Mouse (Mus musculus) layer of hippocampus, adult 18-20 months (tissue): Measurements from ENCODE around the gene Plcl1. TPM values are rescaled to one million over a fixed set of nuclear protein-coding genes. Genes with fewer than 3 reads are reported as not detected.

Experiments
- DNase-seq, 2 experiments: peaks; one replicate each; pipeline ENCODE4 v3.0.0; 2022; ENCODE audit warnings: low spot score in 2 of 2
- total RNA-seq, 2 experiments: library from RNA; stranded (reverse); gene quantifications; 2 replicates each; pipeline ENCODE4 v1.2.3; 2021

The Plcl1 gene
- total RNA-seq, 2 experiments from 2014 or later: 31.0 to 33.7 TPM

- no peak for DNase-seq
These were observed 199.7 kb downstream of the Plcl1 start for GRCm38 (mm10) chr1:55605450-55605849.

- DNase-seq: no peak
These were observed 200.2 kb downstream of the Plcl1 start for GRCm38 (mm10) chr1:55605956-55606355.

- no peak for DNase-seq
These were observed 200.7 kb downstream of the Plcl1 start for GRCm38 (mm10) chr1:55606405-55606804.

DNA sequence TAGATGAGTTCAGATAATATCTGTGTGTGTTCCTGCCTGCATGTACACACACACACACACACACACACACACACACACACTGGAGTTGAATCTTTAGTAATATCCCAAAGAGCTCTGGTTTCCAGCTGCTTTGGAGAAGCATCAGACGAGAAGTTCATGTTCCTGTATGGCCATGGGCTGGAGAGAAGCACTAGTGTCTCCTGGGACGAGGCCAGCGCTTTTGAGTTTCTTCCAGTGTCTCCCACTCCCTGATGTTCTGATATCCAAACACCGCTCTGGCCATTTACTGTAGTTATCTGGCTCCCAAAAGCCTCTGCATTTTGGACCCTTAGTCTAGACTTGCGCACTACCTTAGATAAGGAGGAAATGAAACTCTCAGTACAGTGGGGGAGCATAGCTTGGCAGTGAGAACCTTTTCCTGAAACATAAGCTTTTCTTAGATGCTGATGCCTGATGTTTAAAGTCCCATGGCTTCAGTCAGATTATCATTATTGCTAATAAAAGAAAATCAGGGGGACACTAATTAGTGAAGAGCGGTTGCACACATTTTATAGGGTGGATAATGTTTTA lies 207.1 kb downstream of the Plcl1 start:
- DNase-seq: no peak

DNA sequence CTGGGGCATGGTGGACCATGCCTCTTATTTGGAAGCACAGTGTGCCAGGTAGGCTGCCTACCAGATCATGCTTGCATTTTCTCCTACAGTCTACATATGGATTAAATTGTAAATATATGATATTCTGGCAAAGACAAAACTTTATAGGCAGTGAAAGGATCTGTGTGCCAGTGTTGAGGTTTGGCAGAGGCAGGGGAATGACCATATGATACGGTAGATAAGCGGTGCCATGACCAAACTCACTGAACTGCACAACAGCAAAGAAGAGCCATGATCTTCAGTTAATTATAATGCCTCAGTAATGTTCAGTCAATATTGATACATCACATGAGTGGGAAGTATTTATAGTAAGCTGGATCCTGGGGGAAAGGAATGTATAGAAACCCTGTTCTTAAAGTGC lies 212.1 kb downstream of the Plcl1 start:
- no peak for DNase-seq

DNA sequence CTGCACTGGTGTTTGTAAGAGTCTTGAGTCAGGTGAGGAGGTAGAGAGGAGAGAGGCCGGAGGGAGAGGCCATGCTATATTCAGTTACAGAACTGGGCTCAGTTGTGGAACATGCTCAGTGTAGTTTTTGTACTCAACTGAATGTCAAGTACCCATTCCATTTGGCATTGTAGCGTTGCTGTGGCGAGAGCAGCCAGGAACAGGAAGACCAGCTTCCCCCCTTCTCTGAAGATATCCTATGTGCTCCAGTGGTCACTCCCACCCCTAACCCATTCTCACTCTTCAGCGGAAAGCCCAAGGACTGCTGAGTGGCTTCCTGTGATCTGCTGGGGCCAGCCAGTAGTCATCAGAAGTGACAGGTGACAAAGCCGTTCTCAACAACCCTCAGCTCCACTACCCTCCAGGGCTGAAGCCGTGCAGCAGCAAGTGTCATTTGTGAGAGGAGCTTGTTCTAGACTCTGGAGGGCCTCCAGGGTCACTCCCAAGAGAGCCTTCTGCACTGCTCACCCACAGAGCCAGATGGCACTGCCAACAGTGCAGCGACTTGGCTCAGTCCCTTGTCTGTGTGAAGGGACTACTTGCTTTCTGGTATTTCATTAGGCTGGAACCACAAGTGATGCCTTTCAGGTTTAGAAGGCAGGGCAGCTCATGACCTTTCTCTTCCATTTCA lies 213.0 kb downstream of the Plcl1 start:
- DNase-seq: peak; percentile 16 to 59

- no peak for DNase-seq
These were observed 225.8 kb downstream of the Plcl1 start for GRCm38 (mm10) chr1:55631496-55631895.

DNA sequence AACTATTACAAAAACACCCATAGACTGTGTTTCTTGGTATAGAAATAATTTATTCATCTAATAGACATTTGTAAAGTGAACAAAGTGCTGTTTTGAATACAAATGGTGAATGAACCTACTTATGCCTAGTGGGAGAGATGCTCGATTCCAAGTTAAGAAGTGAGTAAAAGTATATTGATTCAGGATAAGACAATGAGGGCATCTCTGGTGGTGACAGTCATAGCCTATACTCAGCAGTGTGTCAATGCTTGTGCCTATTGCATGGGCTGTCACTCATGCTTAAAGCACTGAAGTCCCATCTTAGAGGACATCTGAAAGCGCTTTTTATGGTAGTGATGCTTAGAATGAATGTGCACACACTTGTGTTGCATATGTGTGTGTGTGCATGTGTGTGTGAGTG lies 226.3 kb downstream of the Plcl1 start:
- no peak for DNase-seq

DNA sequence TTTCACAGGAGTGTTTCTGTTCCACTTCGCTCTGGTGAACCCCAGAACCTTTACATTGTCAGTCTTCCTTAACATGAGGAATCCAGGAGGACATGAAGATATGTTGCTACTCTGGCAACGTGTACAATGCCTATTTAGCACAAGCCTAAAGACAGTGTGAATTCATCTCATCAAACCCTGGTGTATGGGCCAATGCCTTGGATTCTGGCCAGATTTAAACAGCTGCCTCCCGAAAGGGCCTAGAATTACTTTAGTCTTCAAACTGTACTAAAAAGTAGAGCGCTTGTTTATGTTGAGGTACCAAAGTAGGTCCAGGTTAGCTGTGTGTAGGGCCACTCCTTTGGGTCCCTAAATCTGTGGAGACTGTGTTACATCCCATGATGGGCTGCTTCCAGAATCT lies 227.6 kb downstream of the Plcl1 start:
- no peak for DNase-seq

DNA sequence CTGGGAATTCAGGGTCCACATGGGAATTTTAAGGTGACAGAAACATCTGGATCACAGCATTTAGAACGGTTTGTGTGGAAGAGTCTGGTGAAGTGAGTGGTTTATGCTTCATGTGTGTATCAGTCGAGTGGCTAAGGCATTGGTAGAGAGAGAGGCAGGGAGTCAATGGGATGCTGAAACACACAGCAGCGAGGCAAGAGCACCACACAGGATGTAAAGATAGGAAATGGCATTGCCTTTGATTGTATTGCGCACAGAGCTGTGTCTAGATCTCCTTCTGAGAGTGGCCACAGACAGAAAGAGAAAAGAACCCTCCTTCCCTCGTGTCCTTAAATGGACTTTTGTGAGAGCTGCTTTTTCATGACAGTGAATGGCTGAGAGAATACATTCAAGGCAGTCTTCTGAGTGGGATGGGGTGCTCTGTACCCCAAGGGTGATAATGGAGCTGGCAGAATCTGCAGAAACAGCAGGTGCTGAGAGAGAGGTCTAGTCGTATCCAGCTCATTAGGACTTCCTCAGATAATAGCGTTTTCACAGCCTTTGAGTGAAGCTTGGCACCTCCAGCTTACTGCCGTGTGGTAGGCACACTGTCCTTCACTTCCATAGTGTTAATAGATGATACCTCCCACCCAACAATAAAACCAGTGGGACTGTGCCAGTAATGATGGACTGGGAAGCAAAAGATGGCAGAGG lies 253.9 kb downstream of the Plcl1 start:
- peak in 1 of 2 experiments; percentile 10 for DNase-seq

DNA sequence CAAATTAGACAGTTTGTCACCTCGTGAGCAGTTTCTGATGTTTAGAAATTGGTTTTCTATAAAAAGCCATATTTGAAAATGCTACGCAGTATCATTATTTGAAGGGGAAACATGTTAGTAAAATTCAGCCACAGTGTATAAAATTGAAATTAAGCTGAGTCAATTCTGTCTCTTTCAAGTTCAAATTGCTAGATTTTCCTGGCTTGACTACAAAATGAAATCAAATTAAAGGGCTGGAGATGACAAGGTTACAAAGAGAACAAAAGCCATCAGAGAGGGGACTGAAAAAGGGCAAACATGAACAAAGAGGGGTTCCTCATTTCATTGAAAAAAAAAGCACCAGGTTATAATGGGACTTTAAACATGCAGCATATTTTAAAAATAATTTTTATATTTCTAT lies 255.7 kb downstream of the Plcl1 start:
- no peak for DNase-seq

DNA sequence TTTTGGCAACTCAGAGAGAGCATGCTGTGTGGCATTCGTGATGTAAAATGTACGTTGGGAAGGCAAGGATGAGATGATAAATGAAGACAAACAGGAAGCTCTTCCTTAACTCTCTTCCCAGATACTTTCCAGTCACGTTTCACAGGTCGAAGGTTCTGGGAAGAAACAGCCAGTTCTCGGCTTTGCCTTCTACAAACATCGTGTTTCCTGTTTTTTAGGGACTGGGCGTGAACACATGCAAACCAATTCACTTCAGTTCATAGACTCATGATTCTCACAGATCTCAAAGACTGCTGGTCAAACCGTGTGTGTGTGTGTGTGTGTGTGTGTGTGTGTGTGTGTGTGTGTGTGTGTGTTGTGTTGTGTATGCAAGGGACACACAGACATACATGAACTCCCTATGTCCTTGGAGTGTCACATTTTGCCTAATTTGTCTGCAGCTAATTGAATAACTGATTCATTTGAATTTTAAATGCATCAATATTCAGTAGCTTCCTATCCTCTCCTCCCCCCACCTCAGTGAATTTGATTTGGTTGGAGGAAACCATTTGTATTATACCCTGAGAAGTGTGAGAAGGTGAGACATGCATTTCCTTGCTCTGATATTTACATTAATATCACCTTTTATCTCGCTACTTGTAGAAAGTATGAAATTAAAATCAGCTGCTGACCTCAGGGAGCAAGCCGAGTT lies 259.6 kb downstream of the Plcl1 start:
- DNase-seq: no peak

DNA sequence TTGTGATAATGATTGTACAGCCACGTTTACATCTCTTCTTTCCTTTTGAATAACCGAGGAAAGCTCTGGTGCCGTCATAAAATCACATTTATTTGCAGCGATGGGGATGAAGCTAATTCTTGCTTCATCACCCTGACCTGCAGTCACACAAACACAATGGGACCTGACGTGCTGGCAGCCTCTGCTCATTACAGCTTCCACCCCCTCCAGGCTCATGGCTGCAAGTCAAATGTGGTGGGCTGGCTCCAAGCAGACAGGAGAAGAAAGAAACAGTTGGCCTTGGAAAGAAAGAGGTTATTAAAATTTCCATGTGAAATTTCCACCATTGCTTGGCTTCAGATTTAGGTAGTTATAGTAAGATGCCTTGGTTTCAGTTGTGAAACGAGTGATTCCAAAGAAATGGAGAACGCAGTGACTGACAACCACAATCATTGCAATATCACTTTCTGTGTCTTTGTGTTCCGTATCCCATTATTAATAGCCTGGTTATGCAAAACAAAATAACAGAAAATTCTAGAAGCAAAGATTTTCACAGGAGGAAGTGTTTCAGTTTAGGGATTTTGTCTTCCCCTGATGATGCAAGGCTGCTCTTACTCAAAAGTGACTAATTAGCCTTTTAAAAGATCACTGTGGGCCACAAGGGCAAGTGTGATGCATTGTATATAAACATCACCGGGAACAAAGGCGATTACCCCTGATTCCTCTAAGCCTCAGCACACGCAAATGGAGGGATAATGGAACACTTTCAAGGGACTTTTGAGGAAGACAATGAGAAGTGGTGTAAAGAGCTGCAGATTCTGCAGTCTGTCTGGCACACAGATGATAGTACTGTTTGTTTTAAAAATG lies 260.3 kb downstream of the Plcl1 start:
- peak; percentile 64 to 80 for DNase-seq

DNA sequence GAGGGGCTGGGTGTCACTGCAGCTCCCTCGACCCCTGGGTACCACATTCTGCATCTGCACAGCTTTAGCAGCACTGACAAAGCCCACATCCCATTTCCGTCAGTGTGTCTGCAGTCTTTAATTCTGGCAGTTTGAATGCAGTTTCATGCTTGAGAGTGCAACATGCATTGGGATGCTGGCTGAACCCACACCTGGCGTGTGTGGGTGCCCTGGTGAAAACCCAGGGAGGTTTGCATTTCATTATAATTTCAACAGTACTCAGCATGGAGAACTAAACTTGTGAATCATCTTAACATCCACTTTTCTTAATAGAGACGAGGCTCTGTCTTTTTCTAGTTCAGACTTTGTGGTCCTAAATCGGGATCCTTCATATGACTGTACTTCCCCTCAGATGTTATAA lies 261.1 kb downstream of the Plcl1 start:
- peak in 1 of 2 experiments; percentile 27 for DNase-seq

DNA sequence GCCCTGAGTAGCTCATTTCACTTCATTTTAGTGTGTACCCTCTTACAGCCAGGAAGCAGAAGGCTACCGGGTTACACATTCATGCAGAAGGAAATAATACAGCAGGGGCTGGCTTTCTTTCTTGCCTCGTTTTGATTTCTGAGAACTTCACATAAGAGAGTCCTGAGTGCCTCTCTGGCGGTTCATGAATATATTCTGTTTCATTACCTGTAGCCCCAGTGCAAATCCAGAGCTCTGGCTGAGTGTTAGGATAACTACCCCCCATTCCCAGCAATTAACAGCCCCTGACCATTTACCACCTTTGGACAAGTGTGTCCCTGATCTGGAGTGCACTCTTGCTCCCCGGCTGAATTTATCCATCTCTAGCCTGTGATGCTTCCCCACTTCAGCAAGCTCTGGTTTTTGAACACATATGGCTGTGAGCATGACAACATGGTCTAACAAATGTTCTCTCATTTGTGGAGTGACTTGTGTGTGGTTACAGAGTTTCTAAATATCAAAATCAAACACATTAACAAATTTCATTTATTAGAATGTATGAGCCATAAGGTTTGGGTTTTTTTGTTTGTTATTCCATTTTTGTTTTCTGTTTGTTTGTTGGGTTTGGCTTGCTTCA lies 263.0 kb downstream of the Plcl1 start:
- peak; percentile 30 to 77 for DNase-seq

DNA sequence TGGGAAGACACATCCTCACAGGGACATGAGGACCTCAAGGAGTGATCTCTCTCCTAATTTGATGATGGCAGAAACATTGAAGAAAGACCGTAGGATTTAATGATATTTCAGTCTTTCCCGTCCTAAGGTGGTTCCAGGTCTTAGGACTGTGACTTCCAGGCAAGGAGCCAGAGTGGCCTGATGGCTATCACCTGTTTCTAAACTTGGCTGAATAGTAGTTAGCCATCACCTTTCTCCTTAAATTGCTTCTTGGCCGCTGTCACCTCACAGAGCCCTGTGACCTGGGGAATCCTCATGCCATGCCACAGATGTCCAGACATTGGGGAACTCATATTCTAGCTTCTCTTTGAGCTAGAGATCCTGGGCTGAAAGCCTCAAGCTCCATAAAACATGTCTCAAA lies 277.0 kb downstream of the Plcl1 start:
- DNase-seq: no peak

GRCm38 (mm10) chr1:55686261-55686660 lies 280.5 kb downstream of the Plcl1 start:
- DNase-seq: peak in 1 of 2 experiments; percentile 17

- DNase-seq: no peak
These were observed 288.0 kb downstream of the Plcl1 start for GRCm38 (mm10) chr1:55693636-55694220.

- no peak for DNase-seq
These were observed 290.5 kb downstream of the Plcl1 start for GRCm38 (mm10) chr1:55696206-55696605.

- no peak for DNase-seq
These were observed 293.8 kb downstream of the Plcl1 start for GRCm38 (mm10) chr1:55699393-55699970.
